Mouse (Mus musculus): ENCODE results near the gene Ankrd2. TPM values are rescaled to one million over a fixed set of nuclear protein-coding genes. Genes with fewer than 3 reads are reported as not detected.
A peak's percentile ranks its signal among the peaks of the same experiment; 100 is the strongest.

The Ankrd2 gene
- 1,000 to 10,000 TPM in 1 of 2 experiments, 100 to 1,000 TPM in 1; 167 to 1,046 TPM for total RNA-seq (2021)
- long read RNA-seq, experiment 1, transcript Ankrd2-202 (9 exons, 1,138 nt), result major isoform, 142 of 202 reads
- long read RNA-seq, experiment 1, partial matches to known transcripts, result 34 of 202 reads
- long read RNA-seq, experiment 1, other reads (novel, unspliced or antisense), result 26 of 202 reads
- long read RNA-seq, experiment 2, transcript Ankrd2-202 (9 exons, 1,138 nt), result major isoform, 382 of 455 reads
- long read RNA-seq, experiment 2, partial matches to known transcripts, result 43 of 455 reads
- long read RNA-seq, experiment 2, other reads (novel, unspliced or antisense), result 30 of 455 reads

DNA sequence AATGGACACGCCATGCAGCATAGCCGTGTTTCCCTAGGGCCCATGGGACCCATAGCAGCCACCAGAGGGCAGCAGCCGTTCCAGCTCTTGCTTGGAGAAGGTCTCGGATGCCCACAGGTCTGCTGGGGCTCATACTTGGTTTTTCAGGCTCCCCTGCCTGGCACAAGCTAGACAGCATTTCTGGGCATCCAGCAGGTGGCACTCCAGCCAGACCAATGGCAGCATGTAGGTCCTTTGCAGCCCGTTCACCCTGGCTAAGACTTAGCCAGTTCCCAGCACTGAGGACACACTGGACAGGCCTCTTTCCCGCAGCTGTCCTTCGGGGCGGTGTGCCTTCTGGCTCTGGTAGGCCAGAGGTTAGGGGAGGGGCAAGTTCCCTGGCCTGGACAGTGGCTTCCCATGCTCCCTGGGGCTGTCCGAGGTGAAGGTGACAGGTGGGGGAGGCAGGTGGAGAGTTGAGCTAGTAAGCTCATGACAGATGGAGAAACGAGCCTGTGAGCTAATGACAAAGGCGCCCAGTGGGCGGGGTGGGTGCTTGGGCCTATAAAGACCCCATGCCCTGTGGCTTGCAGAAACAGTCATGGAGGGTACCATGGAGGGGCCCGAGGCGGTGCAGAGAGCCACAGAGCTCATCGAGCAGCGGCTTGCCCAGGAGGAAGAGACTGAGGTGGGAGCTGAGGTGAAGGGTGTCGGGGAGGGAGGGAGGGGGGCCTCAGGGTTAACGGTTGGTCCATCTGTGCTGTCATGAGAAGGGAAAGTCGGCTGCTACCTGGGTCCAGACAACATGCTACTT, at the start of gene Ankrd2:
Ankrd2 (plus strand) TSS at position 545 of the 793 bp plus-strand sequence.
- peak; percentile 87 for DNase-seq

DNA sequence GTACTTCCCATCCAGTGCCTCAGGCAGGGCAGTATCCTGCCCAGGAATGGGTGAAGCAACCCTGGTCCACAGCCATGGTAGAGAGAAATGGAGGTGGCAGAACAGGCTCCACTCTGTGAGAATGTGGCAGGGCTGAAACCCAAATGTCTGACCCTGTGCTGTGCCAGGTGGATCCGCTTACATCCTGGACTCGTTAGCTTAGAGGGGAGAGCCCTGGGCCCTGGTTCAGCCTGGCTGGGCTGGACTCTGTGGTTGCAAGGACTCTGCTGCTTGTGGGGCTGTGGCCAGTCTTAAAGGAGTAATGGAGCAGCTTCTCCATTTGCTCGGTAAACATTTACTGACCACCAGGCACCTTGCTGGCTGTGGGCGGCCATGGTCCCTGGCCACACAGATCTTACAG, 48.6 kb upstream of the Ankrd2 start:
- peak; percentile 73 for DNase-seq

DNA sequence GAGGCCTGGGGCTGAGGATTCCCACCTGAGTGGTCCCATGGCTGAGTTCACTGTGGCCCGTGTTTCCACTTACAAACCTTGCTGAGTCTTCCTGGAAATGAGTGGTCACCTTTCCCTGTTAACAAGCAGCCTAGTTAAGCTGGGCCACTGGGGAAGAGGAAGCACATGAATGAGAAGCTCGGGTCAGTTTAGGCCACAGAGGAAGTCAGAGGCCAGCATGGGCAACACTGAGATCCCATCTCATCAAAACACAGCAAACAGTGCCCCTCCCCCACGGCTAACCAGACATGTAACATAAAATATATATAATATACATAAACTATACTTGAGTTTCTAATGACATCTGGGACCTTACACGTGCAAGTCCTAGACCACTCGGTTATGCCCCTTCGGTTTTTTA, 46.0 kb upstream of the Ankrd2 start:
- no peak for DNase-seq

DNA sequence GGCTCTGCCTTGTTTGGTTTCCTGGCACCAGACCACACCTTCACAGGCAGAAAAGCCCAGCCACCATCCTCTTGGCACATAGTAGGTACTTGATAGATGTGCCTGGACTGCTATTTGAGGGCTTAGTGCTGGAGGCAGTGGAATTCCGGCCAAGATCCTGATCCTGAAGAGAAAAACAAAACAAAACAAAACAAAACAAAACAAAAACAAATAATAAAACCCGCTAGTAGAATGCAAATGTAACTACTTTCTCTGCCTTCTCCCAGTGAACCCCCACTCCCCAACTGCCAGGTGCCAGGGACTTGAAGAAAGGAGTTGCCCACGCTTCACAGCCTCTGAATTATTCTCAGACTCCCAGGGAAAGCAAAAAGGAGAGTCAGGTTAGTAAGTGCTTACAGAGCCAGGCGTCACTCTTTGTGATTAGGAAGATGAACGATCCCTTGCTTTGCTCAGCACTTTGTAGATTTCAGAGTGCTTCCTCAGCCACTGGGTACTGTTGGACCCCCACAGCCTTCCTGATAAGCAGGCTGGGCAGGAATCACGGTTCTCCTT, 43.8 kb upstream of the Ankrd2 start:
- no peak for DNase-seq

DNA sequence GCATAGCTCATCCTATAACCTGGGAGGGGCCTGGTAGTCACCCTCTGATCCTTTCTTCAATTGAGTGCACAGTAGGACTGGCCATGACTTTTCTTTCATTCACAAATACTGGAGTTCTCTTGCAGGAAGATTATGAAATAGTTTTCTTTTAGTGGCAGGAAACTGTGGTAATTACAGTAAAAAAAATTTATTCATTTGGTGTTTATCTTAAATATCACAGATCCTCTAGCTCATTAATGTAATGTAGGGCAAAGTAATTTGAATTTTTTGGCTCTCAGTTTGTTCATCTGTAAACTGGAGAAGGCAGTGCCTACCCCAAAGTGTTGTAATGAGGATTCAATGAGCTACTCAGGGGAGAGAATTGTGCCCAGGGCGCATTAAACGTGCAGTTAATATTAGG, 42.8 kb upstream of the Ankrd2 start:
- no peak for DNase-seq

DNA sequence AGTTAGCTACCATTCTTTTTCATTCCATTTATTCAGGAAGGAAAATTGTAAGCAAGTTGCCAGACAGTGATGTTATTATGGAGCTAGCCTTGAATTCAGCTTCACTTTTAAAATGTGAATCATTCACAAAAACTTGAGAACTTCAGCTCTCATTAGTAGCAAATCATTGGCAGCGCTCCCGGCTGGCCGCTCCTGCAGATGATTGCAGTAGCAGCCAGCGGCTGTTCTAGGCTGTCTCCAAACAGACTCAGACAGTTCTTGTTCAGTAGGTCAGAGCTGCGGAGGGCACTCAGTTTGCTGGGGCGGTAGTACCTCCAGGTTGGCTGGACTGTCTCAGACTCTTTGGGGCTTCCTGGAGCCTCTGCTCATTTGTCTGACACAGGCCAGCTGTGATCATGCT, 42.3 kb upstream of the Ankrd2 start:
- DNase-seq, result peak; percentile 77

DNA sequence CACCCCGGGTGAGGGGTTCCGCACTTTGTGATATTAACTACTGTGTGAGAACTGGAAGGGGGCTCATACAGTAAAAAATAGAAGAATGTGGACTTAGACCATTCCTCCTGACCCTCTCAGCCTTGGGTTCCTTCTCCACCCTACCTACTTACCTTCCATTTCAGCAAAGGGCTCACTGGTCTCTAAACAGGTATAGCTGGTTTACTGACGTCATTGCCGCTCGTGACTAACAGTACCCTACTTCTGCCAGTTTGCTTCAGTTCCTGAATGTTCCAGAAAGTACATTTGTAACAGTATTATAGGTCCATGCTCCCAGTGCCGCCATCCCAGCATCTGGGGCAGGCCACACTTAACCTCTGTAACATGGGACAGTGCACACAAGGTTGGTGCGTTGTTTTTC, 41.8 kb upstream of the Ankrd2 start:
- no peak for DNase-seq

DNA sequence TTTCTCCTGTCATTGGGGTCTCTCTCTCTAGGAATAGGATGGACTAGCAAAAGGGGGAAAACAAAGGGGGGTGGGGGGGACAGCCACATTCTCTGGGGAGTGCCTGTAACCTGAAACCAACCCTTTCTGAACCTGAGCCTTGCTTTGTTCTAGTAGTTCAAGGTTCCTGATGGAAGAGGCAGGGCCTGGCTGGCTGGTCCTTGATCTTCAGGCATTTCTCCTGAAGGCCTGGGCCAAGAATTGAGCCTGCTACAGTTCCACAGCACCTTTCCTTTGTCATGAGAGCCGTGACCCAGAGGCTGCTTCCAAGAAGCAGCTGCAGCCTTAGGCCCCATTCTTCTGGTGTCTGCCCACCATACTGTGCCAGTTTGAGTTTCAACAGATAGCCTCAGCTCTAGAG, 40.3 kb upstream of the Ankrd2 start:
- DNase-seq, result no peak

DNA sequence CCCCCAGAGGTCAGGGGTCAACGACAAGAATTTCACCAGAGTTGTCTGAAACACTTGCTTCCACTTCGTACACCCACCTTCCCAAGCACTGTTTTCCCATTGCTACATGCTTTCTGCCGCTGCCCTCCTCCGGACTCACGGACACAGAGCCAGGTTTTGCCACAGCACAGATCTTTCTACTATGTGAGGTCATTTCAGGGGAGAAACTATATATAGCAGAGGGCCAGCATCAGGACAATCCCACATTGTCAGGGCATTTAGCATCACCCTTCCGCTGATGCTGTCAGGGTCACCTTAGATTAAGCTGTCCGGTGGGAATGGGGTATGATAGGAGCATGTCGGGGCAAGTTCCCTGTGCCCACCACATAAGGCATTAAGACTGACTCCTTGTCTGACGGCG, 38.7 kb upstream of the Ankrd2 start:
- DNase-seq, result no peak

DNA sequence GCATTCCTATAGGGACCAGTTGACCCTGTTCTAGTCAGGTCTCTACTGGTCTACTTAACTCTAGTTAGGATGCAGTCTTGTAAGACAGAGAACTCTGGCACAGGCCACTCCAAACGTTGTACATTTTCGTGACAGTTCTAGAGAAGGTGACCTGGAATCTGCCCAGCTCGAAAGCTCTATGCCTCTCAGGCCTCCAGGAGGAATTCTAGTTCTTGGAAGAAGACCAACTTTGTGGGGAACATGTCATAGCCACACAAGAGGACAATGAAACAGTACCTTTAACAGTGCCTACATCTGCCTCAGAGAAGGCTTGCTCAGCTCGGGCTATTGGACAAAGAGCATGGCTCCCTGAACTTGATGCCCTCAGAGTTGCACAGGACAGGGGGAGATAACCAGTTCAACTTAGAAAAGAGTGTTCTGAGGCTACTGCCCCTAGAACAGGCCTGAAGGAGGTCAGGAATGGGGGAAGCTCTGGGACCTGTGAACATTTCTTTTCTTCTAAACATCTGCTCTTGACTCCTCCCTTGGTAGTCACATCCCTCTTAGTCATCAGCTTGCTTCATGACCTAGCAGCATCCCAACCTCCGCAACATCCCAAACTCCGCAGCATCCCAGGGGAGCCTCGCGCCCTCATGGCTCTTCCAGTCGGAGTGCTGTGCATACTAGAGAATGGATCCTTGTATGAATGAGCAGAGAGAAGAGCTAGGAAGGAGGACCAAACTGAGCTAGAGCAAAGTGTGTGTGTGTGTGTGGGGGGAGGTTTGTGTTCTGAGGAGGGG, 36.8 kb upstream of the Ankrd2 start:
- DNase-seq, result no peak

DNA sequence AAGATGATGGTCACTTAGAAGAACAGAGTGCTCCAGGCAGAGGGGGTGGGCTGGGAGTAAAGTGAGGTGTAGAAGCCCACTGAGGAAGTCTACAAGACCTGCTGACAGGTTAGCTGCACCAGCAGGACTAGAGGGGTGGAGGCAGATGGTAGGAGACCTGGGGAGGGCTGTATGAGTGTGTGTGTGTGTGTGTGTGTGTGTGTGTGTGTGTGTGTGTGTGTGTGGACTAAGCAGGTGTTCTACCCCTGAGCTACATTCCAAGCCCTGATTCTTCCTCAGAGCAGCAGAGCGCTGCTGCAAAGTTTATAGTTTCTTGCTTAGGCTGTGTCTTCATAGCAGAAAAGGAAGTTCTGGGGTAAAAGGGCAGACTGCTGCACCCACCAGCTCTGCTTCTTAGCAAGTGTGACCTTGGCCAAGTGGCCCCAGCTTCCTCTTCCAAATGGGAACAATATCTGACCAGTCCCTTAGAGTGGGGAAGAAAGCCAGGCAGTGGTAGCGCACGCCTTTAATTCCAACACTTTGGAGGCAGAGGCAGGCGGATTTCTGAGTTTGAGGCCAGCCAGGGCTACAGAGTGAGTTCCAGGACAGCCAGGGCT, 36.0 kb upstream of the Ankrd2 start:
- DNase-seq, result no peak

DNA sequence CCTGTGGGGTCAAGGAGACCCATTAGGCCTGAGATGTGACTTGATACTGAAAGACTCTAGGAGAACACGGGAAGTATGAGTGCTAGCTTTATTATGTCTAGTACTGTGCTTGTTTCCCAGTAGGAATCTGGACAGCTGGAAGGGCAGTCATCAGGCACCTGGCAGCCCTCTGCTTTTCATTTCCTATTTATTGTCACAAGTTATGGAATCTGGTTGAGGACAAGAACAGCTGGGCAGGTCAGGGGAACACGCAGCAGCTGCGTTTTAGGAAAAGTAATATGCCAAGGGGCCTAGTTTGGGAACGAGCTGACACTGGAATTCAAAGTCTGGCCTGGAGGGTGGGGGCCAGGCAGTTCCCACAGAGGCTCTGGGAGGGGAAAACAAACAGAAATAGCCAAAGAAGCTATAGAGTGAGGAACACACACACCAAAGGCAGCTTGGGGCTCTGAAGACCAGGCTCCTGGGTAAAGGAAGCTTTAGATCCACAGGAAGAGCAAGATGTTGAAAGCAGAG, 35.3 kb upstream of the Ankrd2 start:
- no peak for DNase-seq

DNA sequence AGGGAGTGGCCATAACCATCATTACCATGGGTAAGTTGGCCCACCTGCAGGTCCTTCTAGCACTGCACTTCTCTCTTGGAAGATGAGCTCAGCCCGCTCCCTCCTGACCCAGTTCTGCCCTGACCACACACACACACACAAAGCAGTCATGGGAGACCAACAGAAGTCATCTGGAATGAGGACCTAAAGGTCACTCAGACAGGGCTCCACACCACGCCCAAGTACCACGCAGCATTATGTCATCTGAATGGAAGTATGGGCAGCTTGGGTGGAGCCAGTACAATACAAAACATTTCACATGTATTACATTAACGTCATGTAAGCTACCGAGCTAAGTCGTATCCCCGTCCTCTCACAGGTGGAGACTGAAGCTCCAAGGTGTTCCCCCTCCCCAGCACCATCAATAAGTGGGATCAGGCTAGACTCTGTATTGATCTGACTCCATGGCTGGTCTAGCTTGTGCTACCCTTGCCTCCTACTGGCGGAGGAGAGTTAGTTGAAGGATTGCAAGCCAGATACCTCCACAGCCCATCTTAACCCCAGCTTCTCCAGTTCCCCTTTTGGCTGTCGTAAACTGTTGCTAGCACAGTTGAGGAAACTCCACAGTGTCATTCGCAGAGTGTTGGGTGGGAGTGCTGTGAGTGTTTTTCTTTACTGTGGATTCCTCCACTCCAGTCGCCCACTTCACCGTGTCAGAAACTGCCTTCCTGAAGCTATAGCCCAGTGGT, 34.4 kb upstream of the Ankrd2 start:
- no peak for DNase-seq

DNA sequence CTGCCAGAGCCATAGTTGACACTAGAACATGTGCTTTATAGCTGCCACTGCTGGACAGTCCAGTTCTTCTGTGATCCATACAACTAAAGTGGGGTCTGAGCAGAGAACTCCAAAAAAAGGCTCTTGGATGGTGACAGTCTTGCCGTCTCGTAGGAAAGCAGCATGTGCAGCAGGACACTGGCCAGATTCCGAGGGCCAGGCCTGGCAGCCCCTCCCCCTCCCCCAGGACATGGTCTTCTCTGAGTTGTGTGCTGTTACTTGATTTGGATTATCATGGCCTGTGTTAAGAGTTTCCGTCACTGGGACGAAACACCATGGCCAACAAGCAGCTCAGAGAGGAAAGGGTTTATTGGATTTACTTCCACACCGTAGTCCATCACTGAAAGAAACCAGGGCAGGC, 31.5 kb upstream of the Ankrd2 start:
- DNase-seq, result no peak

DNA sequence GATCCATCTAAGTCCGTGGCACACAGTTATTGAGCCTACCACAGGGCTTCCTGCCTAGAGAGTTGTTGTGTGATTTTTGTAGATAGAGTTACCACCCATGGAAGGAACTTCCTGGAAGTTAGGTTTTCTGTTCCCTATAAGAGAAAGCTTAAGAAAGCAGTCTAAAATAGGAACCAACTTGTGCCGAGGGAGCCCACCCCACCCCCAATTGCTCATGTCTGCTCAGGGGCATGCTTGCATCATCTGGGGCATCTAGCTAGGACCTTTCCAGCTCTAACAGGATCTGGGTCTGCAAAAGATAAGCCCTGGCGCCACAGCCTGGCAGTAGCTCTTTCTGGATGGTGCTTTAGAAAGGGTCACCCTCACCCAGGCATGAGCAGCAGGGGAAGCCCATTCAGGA, 30.2 kb upstream of the Ankrd2 start:
- DNase-seq, result no peak

DNA sequence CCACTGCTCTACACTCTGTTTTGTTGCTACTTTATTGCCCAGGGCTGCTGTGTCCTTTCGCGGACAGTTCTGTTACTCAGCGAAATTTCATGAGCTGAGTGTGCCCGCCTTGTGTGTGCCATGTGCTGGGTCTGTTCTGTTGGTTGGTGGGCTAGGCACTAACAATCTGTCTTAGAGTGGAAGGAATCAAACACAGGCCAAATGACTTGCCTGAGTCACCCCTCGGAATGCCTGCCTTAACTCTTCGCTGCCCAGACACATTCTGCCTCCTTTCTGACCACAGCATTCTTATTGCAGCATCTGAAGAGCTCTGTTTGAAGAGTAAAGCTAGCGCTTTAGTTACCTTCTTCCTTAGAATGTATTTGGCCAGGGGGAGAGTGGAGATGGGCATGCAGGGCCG, 29.2 kb upstream of the Ankrd2 start:
- DNase-seq, result no peak

DNA sequence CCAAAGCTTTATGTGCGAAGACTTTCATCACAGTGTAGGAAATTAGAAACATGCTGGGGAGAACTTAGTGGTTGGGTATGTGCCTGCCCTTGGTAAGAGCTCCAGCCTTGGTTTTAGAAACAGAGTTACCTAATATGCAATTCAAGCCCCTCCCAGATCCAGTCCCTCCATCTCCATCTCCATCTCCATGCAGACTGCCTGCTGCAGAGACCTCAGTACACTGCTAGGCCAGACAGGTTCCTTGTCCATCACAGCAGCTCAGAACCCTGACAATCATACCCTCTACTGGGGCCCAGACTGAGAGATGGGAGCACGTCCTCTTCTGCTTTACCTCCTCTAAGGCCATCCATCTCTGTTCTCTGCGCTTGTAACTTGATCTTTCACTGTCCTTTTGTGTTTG, 27.2 kb upstream of the Ankrd2 start:
- no peak for DNase-seq

DNA sequence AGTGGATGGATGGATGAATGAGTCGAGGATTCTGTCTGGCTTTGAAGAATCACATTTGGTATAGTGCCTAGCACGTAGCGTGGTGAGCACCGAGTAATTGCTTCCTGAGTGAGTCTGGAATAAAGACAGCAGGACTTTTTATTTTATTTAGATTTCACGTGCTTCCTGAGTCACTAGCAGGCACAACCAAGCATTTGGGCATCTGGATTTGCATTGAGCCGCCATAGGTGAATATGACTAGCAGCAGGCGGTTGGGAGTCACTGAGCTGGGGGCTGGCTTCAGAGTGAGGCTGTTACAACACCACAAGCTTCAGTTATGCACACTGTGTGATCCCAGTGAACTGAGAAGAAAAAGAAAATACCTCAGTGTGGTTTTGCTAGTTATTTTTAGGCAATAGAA, 26.7 kb upstream of the Ankrd2 start:
- no peak for DNase-seq

DNA sequence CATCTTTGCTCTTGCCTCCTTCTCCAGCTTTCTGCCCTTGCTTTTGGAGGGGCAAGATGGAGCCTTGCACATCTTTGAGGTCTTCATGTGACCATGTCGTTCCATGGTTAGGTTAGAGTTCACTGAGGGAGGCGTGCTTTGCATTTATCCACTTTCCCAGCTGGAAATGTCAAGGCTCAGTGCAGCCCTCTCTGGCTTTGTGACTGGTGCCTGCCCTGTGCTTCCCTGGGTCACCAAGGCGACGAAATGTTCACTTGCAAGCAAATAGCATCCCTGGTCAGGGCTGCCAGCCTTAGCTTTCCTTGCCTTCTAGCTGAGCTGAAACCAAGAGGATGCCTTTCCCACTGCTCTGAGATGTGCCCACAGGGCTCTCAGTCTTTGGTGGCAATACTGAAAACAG, 25.4 kb upstream of the Ankrd2 start:
- no peak for DNase-seq

DNA sequence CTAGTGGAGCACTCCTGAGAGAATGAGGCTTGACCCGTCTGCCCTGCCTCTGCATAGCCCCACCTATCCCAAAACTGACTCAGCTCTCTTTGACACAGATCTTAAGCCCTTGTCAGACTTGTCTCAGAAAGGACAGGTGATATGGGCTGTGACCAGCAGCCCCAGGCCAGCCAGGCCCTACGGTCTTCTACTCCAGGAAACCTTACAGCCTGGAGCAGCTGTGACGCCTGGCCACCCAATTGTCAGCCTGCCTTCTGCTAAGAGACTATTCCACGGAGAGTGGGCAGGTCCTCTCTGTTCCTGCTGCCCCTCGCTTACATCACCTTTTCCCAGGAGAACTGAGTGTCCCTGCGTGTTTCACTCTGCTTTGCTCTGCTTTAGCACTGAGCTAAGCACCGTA, 24.7 kb upstream of the Ankrd2 start:
- DNase-seq, result no peak

DNA sequence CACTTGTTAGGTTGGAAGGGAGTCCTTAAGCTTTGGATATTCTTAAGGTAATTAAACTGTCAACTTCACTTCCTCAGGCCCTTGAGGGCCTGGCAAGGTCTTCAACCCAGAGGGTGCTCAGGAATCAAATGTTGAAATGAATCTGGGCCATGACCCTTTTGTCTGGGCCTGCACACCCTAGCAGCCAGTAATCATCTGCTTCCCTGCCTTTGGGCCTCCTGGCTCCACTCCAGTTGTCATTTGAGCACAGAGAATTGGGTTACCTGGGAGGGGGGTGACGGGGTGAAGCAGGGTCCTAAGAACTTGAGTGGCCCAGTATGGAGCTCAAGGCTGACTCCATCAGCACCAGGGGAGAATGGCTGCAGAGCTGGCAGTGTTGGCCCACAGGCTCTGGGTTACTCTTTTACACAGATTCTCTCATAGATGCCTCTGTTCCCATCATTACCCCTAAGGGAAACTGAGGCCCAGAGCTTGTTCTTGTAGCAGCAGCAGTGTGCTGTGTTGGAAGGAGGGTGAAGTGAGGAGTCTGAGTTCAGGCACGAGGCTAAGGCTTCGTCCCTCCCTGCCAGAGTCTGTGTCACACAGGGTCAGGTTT, 21.5 kb upstream of the Ankrd2 start:
- no peak for DNase-seq
